Mouse (Mus musculus) megakaryocyte progenitor cell, adult 5-6 weeks (primary cell): ENCODE results near the gene Hopx. TPM values are rescaled to one million over a fixed set of nuclear protein-coding genes. Genes with fewer than 3 reads are reported as not detected.
A peak's percentile ranks its signal among the peaks of the same experiment; 100 is the strongest.
"Not testable (repeated sequence)": the region's sequence is repeated elsewhere in the genome, so short reads cannot be mapped to it uniquely, and the experiment has no call there.

Experiments used
- ATAC-seq: replicated peaks from 2 replicates; pipeline ENCODE4 v1.8.0; 2016; ENCODE audit warnings: mild to moderate bottlenecking, moderate TSS enrichment, inconsistent platforms; ENCODE audit not compliant: poor library complexity
- total RNA-seq, 2 experiments: library from RNA; stranded (forward) in 1 of 2; stranded (reverse) in 1 of 2; fragments of 157-497, 149-512 nt in 1 of 2; fragments of 200-1000 nt in 1 of 2; gene quantifications; 2 replicates each; pipeline versions ENCODE4 v1.2.3 to v1.2.4; 2015 to 2017

The Hopx gene
- total RNA-seq, 2 experiments from 2014 or later: 3.2 to 5.5 TPM

DNA sequence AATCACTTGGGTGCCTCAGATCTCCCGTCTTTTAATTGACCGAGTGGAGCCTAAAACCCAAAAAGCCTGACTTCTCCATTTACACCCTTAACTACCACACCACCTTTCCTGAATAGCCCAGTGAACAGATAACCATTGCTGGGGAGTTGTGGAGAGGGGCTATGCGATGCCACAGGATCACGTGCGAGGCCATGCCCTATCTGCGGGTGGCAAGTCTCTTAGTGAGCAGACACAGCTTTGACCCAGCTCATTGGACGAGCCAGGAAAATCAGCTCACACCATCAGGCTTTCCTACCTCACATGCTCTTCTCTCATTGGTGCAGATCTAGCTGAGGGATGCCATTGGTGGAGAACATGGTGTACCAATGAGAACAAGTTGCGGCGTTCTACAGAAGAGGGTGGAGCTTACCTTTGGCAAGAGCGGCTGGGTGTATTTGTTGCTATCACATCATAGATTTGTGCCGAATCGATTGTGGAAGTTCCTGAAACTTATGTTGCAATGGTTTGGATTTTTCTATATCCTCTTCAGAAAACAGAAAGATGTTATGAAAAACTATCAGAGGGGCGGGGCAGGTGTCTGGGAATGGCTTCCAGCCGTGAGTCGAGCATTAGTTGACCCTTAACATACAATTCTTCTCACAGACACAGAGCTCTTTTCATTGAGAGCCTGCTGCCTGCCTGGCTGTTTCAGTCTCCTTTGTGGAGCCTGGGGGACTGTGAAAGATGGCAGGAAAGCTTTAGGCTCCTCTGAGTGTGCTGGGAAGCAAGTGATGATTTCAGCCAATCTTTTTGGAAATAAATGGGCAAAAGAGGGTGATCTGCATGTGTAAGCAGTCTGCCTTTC lies 12.2 kb downstream of the Hopx start:
- no peak; the same call in 1 of the 2 replicates for ATAC-seq

- ATAC-seq: no peak
Measured at GRCm38 (mm10) chr5:77100691-77101090, 14.2 kb downstream of the Hopx start.

GRCm38 (mm10) chr5:77099997-77100380 lies 14.9 kb downstream of the Hopx start:
- no peak for ATAC-seq

- no peak for ATAC-seq
Measured at GRCm38 (mm10) chr5:77099317-77099996, 15.5 kb downstream of the Hopx start.

- ATAC-seq: no peak
Measured at GRCm38 (mm10) chr5:77098874-77099273, 16.0 kb downstream of the Hopx start.

- ATAC-seq: peak; percentile 66
Measured at GRCm38 (mm10) chr5:77097686-77098085, 17.2 kb downstream of the Hopx start.

GRCm38 (mm10) chr5:77096194-77096593 lies 18.7 kb downstream of the Hopx start:
- ATAC-seq: not testable (repeated sequence)

DNA sequence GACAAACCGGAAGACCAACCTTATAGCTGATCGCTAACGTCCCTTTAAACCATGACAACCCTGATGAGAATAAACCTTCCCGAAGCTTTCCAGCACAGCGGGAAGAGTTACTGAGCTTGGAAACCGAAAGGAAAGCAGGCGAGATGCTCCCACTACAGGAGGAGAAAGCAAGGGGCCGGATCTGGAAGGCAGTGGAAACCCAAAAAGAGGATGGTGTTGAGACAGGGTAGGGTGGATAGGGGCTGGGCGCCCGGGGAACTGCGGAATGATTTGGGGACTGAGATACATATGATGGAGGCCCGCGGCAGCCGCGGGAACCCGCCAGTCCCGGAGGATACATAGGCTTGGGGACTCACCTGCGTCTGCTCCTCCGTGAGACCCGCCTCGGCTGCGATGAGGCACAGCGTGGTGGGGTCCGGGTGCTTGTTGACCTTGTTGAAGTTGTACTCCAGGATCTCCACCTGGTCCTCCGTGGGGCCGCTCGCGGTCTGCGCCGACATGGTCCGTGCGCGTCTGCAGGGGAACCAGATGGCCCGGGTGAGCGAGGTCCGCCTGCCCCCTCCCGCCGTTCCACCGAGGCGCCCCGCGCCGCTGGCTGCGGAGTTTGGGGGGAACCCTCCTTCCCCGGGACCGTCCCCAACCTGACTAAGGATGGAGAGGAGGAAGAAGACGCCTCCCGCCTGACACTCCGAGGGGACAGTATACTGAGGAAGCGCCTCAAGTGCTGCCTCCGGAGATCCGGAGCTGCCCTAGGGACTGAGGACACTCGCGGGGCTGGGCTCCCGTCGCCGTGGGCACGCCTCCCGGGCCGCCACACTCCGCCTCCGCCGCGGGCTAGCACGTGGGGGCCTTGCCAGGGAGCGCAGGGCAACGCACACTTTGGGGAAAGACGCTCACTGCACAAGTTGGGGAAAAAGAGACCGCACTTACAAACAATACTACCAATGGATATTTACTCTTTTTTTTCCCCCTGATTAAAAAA lies 20.1 kb downstream of the Hopx start:
- ATAC-seq: peak; percentile 68

DNA sequence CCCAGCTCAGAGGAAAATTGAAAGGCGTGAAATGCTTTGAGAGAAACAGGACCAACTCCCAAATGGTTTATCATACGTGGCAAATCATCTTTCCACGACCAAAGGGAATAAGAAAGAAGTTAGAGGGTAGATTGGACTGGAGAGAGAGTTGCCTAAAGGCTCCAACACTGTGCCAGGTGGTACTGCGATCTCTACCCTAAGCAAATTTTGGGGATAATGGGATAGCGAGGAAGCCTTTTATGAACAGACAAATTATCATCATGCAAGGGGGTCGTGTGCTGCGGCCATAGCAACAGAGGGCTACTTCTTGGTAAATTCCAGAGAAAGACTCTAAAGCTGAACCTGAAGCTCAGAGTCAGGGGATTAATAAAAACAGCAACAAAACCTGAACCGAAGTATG lies 21.0 kb downstream of the Hopx start:
- ATAC-seq: no peak

DNA sequence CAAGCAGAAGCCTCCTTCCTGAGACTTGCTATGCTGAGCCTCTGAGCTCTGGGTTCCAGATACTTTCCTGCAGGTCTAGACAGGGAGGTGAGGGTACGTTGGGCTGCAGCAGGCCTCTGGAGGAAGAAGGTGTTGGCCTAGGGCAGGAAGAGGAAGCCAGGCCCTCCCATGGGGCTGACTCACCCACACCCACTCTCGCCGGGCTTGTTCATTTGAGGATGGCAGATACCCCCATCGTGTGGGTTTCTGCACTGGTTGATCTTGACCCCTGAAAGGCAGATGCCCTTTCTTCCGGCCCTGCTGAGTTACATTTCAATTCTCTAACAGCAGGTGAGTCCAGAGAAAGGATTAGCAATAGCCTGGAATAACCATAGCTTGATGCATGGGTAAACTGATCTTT lies 22.4 kb downstream of the Hopx start:
- ATAC-seq: no peak

- peak; percentile 54 for ATAC-seq
Measured at GRCm38 (mm10) chr5:77091923-77092322, 23.0 kb downstream of the Hopx start.

DNA sequence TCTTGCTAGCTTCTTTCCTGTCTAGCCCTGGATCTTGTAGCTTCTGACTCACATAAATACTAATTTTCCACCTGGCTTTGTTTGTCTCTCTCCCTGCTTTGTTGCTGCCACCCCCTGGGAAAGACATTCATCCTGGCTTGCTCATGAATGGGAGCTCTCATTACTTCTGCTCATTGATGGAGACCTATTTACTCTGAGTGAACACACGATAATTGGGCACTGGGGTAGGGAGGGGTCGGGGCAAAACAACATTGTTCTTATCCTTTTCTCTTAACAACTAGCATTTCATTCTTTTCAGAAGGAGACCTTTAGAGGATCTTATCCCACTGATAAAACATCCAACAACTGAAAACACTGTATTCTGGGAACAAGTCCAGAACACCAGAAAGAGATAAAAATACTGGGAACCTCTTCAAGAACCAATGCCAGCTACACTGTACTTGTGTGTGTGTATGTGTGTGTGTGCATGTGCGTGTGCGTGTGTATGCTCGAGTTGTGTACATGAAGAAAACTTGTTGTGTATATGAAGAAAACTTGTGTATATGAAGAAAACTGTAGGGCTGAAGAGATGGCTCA lies 24.3 kb downstream of the Hopx start:
- no peak for ATAC-seq

GRCm38 (mm10) chr5:77089901-77090300 lies 25.0 kb downstream of the Hopx start:
- no peak for ATAC-seq

- ATAC-seq: peak; percentile 81
Measured at GRCm38 (mm10) chr5:77089294-77089693, 25.6 kb downstream of the Hopx start.

- no peak for ATAC-seq
Measured at GRCm38 (mm10) chr5:77087122-77087521, 27.8 kb downstream of the Hopx start.

GRCm38 (mm10) chr5:77086541-77086940 lies 28.4 kb downstream of the Hopx start:
- ATAC-seq: no peak

GRCm38 (mm10) chr5:77085753-77086450 lies 29.0 kb downstream of the Hopx start:
- no peak for ATAC-seq

DNA sequence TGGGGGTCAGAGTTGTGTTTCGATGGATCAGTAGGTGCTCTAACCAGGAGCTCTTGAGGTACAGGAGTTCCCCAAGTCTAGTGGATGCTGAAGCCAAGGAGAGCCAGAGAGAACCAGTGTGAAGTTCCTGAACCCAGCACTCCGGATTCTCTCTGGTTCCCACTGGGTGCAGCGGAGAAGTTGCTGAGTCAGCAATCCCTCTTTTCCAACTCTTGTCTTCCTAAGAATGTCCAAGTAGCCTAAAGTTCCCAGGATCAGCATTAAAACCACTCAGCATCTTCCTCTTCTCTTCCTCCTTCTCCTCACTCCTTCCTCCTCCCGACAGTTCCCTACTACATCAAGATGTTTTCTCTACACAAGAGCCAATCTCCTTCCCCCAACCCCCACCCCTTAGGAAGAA lies 30.5 kb downstream of the Hopx start:
- no peak for ATAC-seq

GRCm38 (mm10) chr5:77082735-77083134 lies 32.2 kb downstream of the Hopx start:
- no peak for ATAC-seq

DNA sequence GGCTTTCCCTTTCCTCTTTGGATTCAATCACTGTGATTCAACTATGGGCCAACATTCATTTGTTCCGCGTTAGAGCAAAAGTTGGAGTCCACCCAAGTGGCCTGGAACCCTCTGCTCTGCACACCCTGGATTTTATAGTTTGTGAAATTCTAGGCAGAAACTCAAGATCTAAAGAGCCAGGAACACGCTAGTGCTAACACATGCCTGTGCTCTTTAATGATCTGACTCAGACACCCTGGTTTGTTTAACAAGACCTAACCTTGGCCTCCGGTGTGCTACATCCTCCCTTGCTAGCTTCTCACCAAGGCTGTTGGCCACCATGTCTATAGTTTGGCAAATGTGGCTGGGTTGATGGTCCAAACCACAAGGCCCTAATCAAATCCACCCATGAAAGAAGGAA lies 34.2 kb downstream of the Hopx start:
- ATAC-seq: no peak
